Mouse (Mus musculus) cerebellum, adult (tissue): ENCODE measurements around the gene Nedd9.

Source experiments
- ATAC-seq: cut with Nextera tagmentation; 2 replicates; pipeline ENCODE4 v1.9.2; 2017; ENCODE audit warnings: mild to moderate bottlenecking, moderate library complexity, mixed read lengths; ENCODE audit not compliant: insufficient number of reproducible peaks, low FRiP score, low TSS enrichment

The Nedd9 gene

GRCm38 (mm10) chr13:41418198-41418869 is 68.8 kb downstream of the Nedd9 start:
- ATAC-seq: no peak

GRCm38 (mm10) chr13:41416065-41417016 is 70.8 kb downstream of the Nedd9 start:
- no peak for ATAC-seq

DNA sequence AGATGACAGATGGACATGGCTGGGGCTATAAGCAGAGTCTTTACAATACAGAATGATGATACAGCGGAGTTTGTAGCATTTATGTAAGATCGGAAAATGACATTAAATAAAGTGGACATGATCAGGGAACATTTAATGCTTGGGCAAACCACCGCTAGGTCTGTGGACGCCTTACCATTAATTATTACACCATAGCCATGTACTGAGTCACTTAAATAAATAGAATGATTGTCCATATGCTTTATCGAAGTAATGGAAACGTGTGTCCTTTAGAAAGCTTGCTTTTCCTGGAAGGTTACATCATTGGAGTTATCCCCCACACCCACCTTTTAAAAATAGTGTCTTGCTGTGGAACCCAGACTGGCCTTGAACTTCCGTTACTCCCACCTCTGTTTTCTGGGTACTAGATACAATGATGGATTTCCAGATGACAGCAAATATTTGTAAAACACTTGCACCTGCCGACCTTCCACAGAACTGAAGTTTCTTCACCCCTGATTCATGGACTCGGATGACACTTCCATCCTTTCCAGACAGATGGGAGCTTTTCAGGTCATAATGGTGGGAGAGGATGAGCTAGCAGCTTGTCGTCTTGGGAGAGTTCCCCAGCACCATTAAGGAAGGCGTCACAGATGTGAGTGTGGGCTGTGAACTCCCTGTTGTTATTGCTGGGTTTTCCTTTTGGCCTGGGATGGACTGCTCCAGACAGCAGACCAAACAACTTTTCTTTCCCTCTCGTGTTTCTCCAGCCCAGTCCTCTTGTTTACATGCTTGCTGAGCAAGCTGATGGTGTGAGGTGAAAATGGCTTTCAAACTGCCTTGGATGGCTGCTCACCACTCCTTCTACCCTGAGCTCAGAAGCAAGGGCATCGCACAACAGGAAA is 76.7 kb downstream of the Nedd9 start:
- ATAC-seq: no peak

GRCm38 (mm10) chr13:41409291-41409690 is 77.9 kb downstream of the Nedd9 start:
- ATAC-seq: no peak

- no peak for ATAC-seq
Measured at GRCm38 (mm10) chr13:41408374-41408952, 78.7 kb downstream of the Nedd9 start.

GRCm38 (mm10) chr13:41405009-41405408 is 82.2 kb downstream of the Nedd9 start:
- no peak for ATAC-seq

- ATAC-seq: no peak
Measured at GRCm38 (mm10) chr13:41403838-41404237, 83.3 kb downstream of the Nedd9 start.

GRCm38 (mm10) chr13:41402441-41403003 is 84.6 kb downstream of the Nedd9 start:
- no peak for ATAC-seq

DNA sequence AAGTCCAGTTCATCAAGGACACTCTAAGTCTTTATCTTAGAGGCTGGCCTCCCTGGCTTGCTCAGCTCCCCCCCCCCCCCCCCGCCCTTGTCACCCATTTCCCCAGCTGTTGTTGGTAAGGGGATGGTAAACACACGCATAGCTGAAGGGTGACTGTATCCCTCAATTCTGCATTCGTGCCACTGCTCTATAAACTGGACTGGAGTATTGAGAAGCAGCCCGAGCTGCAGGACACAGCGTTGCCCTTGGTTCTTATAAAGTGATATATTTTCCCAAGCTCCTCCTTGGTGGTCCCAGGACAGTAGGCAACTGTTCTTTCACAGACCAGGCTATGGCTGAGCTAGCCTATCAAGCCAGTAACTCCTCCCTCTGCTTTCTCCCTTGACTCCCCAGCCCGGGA is 85.4 kb downstream of the Nedd9 start:
- peak; percentile 40; the same call in 1 of the 2 replicates for ATAC-seq

- no peak for ATAC-seq
Measured at GRCm38 (mm10) chr13:41400289-41400688, 86.9 kb downstream of the Nedd9 start.

DNA sequence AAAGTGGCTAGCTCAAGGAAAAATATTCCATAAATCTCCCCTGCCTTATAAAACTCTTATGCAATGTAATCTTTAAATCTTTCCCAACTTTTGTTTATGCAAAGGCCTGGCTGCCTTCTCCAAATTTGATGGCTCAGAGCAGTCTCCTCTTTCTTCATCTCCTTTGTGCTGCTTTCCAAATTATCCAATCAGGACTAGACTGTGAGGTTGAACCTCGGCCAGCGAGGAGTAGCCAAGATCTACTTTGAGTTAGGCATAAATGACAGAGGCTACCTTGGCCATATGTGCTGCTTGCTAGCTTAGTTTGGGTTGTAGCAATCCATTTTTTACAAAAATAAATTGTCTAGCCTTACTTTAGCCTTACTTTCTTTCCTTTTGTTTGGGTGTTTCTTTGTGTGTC is 95.0 kb downstream of the Nedd9 start:
- no peak for ATAC-seq

DNA sequence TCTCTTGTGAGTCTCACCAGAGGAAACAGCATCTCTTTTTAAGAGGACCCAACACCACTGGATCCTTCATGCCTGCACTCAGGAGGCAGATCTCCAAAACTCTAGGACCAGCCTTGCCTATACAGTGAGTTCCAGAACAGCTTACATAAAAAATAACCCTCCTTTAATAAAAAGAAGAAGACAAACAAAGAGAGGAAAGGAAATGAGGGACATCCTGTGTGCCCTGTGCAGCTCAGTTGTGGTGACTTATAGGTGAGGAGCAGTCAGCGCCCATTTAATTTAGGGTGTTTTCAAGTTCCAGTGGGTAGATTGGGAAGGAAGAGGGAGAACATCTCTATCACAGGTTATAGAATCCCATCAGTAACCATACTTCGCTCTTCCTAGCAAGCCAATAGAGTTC is 96.5 kb downstream of the Nedd9 start:
- ATAC-seq: no peak

- no peak for ATAC-seq
Measured at GRCm38 (mm10) chr13:41386581-41386980, 100.6 kb downstream of the Nedd9 start.

- no peak for ATAC-seq
Measured at GRCm38 (mm10) chr13:41384896-41385295, 102.3 kb downstream of the Nedd9 start.

- ATAC-seq: no peak
Measured at GRCm38 (mm10) chr13:41382635-41383034, 104.5 kb downstream of the Nedd9 start.

DNA sequence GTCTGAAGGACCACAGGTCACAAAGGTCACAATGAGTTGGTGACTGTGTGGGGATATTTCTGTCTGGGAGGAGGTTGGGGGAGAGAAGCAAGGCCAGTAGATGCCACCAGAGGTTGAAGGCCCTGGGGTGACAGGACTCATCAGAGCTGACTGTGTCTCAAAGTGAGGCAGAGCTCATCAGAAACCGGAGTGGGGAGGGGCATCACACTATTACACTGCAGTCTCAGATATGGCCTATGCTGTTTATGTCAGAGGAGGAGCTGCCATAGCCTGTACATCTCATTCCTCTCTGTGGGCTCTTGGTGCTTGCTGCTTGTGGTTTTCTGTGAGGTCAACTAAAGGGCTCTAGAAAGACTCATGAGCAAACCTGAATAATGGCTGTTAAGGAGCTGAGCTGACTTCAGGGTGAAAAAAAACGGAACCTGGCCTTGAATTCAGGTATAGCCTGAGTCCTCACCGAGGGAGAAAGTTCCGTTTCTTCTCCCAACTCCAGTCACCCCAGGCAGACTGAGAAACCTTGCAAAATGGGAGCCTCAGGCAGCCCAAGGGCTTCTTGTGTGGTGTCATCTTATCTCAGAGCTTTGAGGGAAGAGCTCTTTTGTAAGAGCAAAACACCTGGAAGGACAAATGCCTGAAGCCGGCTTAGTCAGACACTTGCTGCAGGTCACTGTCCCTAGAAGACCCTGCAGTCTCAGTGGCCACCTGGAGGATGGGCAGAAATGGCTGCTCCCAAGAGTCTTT is 105.2 kb downstream of the Nedd9 start:
- no peak for ATAC-seq

DNA sequence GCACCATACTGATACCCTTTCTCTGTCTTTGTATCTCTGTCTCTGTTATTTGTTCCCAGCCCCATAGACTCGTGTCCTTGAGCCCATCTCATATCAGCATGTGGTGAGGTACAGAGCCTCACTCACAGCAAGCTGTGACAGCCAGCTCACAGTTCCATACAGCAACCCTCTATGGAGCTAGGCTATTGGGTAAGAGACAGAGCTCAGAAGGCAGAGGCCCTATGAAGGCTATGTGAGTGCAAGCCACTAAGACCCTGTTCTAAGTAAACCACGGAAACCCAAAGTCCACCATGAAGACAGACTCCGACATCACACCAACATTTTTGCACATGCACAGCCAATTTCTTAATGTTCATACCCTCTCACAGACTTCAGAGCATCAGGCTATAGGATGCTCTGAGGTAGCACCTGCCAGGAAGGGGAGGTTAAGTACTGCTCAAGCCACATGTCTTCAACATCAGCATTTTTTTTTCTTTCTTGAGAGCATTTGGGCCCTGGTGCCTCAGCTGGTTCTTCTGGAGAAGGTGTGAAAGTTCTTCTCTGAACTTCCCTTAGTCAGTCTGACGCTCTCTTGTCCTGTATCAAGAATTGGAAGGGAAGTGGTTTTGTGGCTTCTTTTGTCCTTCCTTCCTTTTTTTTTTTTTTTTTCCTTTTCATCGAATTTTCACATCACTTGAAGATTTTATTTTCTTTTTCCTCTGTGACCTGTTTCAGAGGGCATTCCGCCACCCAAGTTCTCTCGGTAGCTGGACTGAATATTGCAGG is 105.9 kb downstream of the Nedd9 start:
- no peak for ATAC-seq

DNA sequence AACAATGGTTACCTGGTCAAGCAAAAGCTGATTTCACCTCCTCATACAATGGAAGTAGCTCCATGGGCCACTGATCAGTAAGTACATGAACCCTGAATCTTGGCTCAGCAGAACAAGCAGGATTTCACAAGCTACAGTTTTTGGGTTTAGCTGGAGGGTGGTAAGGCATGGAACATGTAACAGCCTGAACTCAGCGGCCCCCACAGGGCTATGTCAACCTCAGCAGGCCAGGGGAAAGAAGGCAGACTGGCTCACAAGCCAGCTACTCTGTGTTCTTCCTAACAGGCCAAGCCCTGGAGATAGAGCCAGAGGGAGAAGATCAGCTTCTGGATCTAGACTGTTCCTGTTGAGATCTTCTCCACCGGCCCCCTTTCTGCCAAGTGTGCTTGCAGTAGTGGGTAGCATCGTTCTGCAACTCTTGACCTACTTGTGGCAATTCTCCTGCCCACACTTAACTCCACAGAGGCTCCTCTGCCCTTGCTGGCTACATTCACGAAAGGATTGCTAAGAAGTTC is 107.2 kb downstream of the Nedd9 start:
- ATAC-seq: no peak
